Mouse (Mus musculus): Measurements from ENCODE around the gene Cgref1. TPM values are rescaled to one million over a fixed set of nuclear protein-coding genes. Genes with fewer than 3 reads are reported as not detected.

Gene Cgref1
- polyA plus RNA-seq, 1 experiment, result 8.2 TPM

GRCm38 (mm10) chr5:30925217-30925616 lies 20.2 kb downstream of the Cgref1 start:
- Histone ChIP-seq H3K4me3 (ENCODE audit: insufficient read depth, poor library complexity, severe bottlenecking) (no peak overlapping the region), H3K79me3 (ENCODE audit: low read depth) (no peaks in the 10 kb centered on the region), H3K79me2 (ENCODE audit: control insufficient read depth, insufficient read depth) (no peaks in the 10 kb centered on the region), H3ac (ENCODE audit: control insufficient read depth, insufficient read length, low read depth) (no peak overlapping the region), H3K27me3 (ENCODE audit: control insufficient read depth, insufficient read depth, insufficient read length) (no peaks in the 10 kb centered on the region), H3K36me3 (ENCODE audit: control insufficient read depth, insufficient read depth) (no peaks in the 10 kb centered on the region)
- no peak for TF ChIP-seq USF1 (IDR thresholded peaks at IDR 0.05; ENCODE audit: low read depth)
- TF ChIP-seq CEBPB (IDR thresholded peaks at IDR 0.05; ENCODE audit: low read depth), result no peak
- TF ChIP-seq CTCF (IDR thresholded peaks at IDR 0.05; ENCODE audit: control insufficient read depth, insufficient read depth, insufficient read length), result no peak
- TF ChIP-seq MYOG (IDR thresholded peaks at IDR 0.05; ENCODE audit: control insufficient read depth, extremely low read depth, insufficient read length), result no peak
- no peak for TF ChIP-seq FOSL1 (IDR thresholded peaks at IDR 0.05; ENCODE audit: insufficient read depth, low read length, poor library complexity, severe bottlenecking)
- no peak for TF ChIP-seq MYOD1 (IDR thresholded peaks at IDR 0.05; ENCODE audit: control insufficient read depth, insufficient read length, low read depth)
- no peak for TF ChIP-seq MAX (IDR thresholded peaks at IDR 0.05)

- H3K4me3 ChIP-seq (ENCODE audit: insufficient read depth, poor library complexity, severe bottlenecking), result no peak overlapping the region
- H3K36me3 ChIP-seq (ENCODE audit: control insufficient read depth, insufficient read depth), result no peaks in the 10 kb centered on the region
- H3K79me3 ChIP-seq (ENCODE audit: low read depth), result no peaks in the 10 kb centered on the region
- TF ChIP-seq MYOD1 (IDR thresholded peaks at IDR 0.05; ENCODE audit: control insufficient read depth, insufficient read length, low read depth) (no peak), MYOG (IDR thresholded peaks at IDR 0.05; ENCODE audit: control insufficient read depth, extremely low read depth, insufficient read length) (no peak), FOSL1 (IDR thresholded peaks at IDR 0.05; ENCODE audit: insufficient read depth, low read length, poor library complexity, severe bottlenecking) (no peak), CEBPB (IDR thresholded peaks at IDR 0.05; ENCODE audit: low read depth) (no peak), CTCF (IDR thresholded peaks at IDR 0.05; ENCODE audit: control insufficient read depth, insufficient read depth, insufficient read length) (no peak), MAX (IDR thresholded peaks at IDR 0.05) (no peak), USF1 (IDR thresholded peaks at IDR 0.05; ENCODE audit: low read depth) (no peak)
- no peaks in the 10 kb centered on the region for H3K79me2 ChIP-seq (ENCODE audit: control insufficient read depth, insufficient read depth)
- no peaks in the 10 kb centered on the region for H3K27me3 ChIP-seq (ENCODE audit: control insufficient read depth, insufficient read depth, insufficient read length)
- no peak overlapping the region for H3ac ChIP-seq (ENCODE audit: control insufficient read depth, insufficient read length, low read depth)
Measured at GRCm38 (mm10) chr5:30924614-30925013, 20.8 kb downstream of the Cgref1 start.

- H3ac ChIP-seq (ENCODE audit: control insufficient read depth, insufficient read length, low read depth), result no peak overlapping the region
- TF ChIP-seq USF1 (IDR thresholded peaks at IDR 0.05; ENCODE audit: low read depth), result no peak
- no peak for TF ChIP-seq MAX (IDR thresholded peaks at IDR 0.05)
- no peak for TF ChIP-seq FOSL1 (IDR thresholded peaks at IDR 0.05; ENCODE audit: insufficient read depth, low read length, poor library complexity, severe bottlenecking)
- TF ChIP-seq CTCF (IDR thresholded peaks at IDR 0.05; ENCODE audit: control insufficient read depth, insufficient read depth, insufficient read length), result no peak
- no peak for TF ChIP-seq CEBPB (IDR thresholded peaks at IDR 0.05; ENCODE audit: low read depth)
- TF ChIP-seq MYOD1 (IDR thresholded peaks at IDR 0.05; ENCODE audit: control insufficient read depth, insufficient read length, low read depth), result no peak
- no peak for TF ChIP-seq MYOG (IDR thresholded peaks at IDR 0.05; ENCODE audit: control insufficient read depth, extremely low read depth, insufficient read length)
- no peaks in the 10 kb centered on the region for H3K79me2 ChIP-seq (ENCODE audit: control insufficient read depth, insufficient read depth)
- no peaks in the 10 kb centered on the region for H3K79me3 ChIP-seq (ENCODE audit: low read depth)
- H3K4me3 ChIP-seq (ENCODE audit: insufficient read depth, poor library complexity, severe bottlenecking), result no peak overlapping the region
- H3K36me3 ChIP-seq (ENCODE audit: control insufficient read depth, insufficient read depth), result no peaks in the 10 kb centered on the region
- H3K27me3 ChIP-seq (ENCODE audit: control insufficient read depth, insufficient read depth, insufficient read length), result no peaks in the 10 kb centered on the region
Measured at GRCm38 (mm10) chr5:30923119-30923518, 22.3 kb downstream of the Cgref1 start.

- Histone ChIP-seq H3K36me3 (ENCODE audit: control insufficient read depth, insufficient read depth) (no peaks in the 10 kb centered on the region), H3K27me3 (ENCODE audit: control insufficient read depth, insufficient read depth, insufficient read length) (no peaks in the 10 kb centered on the region), H3K4me3 (ENCODE audit: insufficient read depth, poor library complexity, severe bottlenecking) (no peak overlapping the region), H3K79me2 (ENCODE audit: control insufficient read depth, insufficient read depth) (no peaks in the 10 kb centered on the region), H3K79me3 (ENCODE audit: low read depth) (no peaks in the 10 kb centered on the region), H3ac (ENCODE audit: control insufficient read depth, insufficient read length, low read depth) (no peak overlapping the region)
- TF ChIP-seq FOSL1 (IDR thresholded peaks at IDR 0.05; ENCODE audit: insufficient read depth, low read length, poor library complexity, severe bottlenecking), result no peak
- TF ChIP-seq CEBPB (IDR thresholded peaks at IDR 0.05; ENCODE audit: low read depth), result no peak
- TF ChIP-seq MYOG (IDR thresholded peaks at IDR 0.05; ENCODE audit: control insufficient read depth, extremely low read depth, insufficient read length), result no peak
- no peak for TF ChIP-seq USF1 (IDR thresholded peaks at IDR 0.05; ENCODE audit: low read depth)
Measured at GRCm38 (mm10) chr5:30922581-30923041, 22.8 kb downstream of the Cgref1 start.

- no peaks in the 10 kb centered on the region for H3K36me3 ChIP-seq (ENCODE audit: control insufficient read depth, insufficient read depth)
- no peaks in the 10 kb centered on the region for H3K79me3 ChIP-seq (ENCODE audit: low read depth)
- no peaks in the 10 kb centered on the region for H3K79me2 ChIP-seq (ENCODE audit: control insufficient read depth, insufficient read depth)
- TF ChIP-seq CTCF (IDR thresholded peaks at IDR 0.05; ENCODE audit: control insufficient read depth, insufficient read depth, insufficient read length) (peak; percentile 90), USF1 (IDR thresholded peaks at IDR 0.05; ENCODE audit: low read depth) (peak; percentile 84), MYOD1 (IDR thresholded peaks at IDR 0.05; ENCODE audit: control insufficient read depth, insufficient read length, low read depth) (no peak)
- H3ac ChIP-seq (ENCODE audit: control insufficient read depth, insufficient read length, low read depth), result peak within 1 kb of the TSS; percentile 62
- no peaks in the 10 kb centered on the region for H3K27me3 ChIP-seq (ENCODE audit: control insufficient read depth, insufficient read depth, insufficient read length)
- peak within 1 kb of the TSS; percentile 28 for H3K4me3 ChIP-seq (ENCODE audit: insufficient read depth, poor library complexity, severe bottlenecking)
Measured at GRCm38 (mm10) chr5:30921256-30922033, 23.9 kb downstream of the Cgref1 start, which contains the start of gene Khk. Khk (plus strand) TSS chr5:30921431.

GRCm38 (mm10) chr5:30920621-30921020 lies 24.8 kb downstream of the Cgref1 start:
- H3K79me3 ChIP-seq (ENCODE audit: low read depth), result no peaks in the 10 kb centered on the region
- H3K27me3 ChIP-seq (ENCODE audit: control insufficient read depth, insufficient read depth, insufficient read length), result no peaks in the 10 kb centered on the region
- no peaks in the 10 kb centered on the region for H3K36me3 ChIP-seq (ENCODE audit: control insufficient read depth, insufficient read depth)
- H3ac ChIP-seq (ENCODE audit: control insufficient read depth, insufficient read length, low read depth), result no peak overlapping the region
- no peaks in the 10 kb centered on the region for H3K79me2 ChIP-seq (ENCODE audit: control insufficient read depth, insufficient read depth)
- no peak overlapping the region for H3K4me3 ChIP-seq (ENCODE audit: insufficient read depth, poor library complexity, severe bottlenecking)
- TF ChIP-seq FOSL1 (IDR thresholded peaks at IDR 0.05; ENCODE audit: insufficient read depth, low read length, poor library complexity, severe bottlenecking) (no peak), CEBPB (IDR thresholded peaks at IDR 0.05; ENCODE audit: low read depth) (no peak), USF1 (IDR thresholded peaks at IDR 0.05; ENCODE audit: low read depth) (no peak), MAX (IDR thresholded peaks at IDR 0.05) (no peak), MYOG (IDR thresholded peaks at IDR 0.05; ENCODE audit: control insufficient read depth, extremely low read depth, insufficient read length) (no peak), MYOD1 (IDR thresholded peaks at IDR 0.05; ENCODE audit: control insufficient read depth, insufficient read length, low read depth) (no peak), CTCF (IDR thresholded peaks at IDR 0.05; ENCODE audit: control insufficient read depth, insufficient read depth, insufficient read length) (no peak)

All from C2C12 (cell line).